Mouse (Mus musculus): ENCODE measurements around the gene Ccl17. TPM values are rescaled to one million over a fixed set of nuclear protein-coding genes. Genes with fewer than 3 reads are reported as not detected.

The Ccl17 gene
- 0.64 and 1.0 TPM in 2 replicates for polyA plus RNA-seq (2012; rRNA removed)

DNA sequence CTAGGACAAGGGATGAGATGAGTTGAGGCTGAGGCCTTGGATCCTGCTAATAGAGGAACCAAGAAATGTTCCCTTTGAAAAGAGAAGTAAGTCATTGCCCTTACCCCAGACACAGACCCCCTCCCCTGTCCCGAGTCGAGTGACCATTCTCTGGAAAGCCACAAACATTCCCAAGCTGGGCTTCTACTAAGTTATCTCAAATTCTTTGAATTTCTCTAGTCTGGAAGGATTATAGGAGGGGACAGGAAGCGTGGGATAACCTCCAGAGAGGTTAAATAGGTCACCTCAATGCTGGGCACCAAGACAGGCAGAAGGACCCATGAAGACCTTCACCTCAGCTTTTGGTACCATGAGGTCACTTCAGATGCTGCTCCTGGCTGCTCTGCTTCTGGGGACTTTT lies at the start of gene Ccl17:
TSS of gene Ccl17 (plus strand) at position 301 of the 400 bp plus-strand sequence.
- H3K4me3 ChIP-seq (ENCODE audit: insufficient read depth, low read depth, low read length), result no peak within 1 kb of the TSS
- no peaks in the 10 kb centered on the region for H3K27me3 ChIP-seq (replicated peaks; ENCODE audit: control insufficient read depth, insufficient read depth, low read length)
- no peak for DNase-seq
- 71% methylated on average over 3 of the region's 3 CpGs for WGBS
- H3K4me1 ChIP-seq (ENCODE audit: control insufficient read depth, insufficient read depth, low read length), result 0 out of 2 replicates have a peak, but pooled peaks cover 2% of the 10 kb centered on the region
- H3K27ac ChIP-seq (ENCODE audit: insufficient read depth, low read depth, low read length), result no peak within 1 kb of the TSS
- TF ChIP-seq POLR2A (IDR thresholded peaks at IDR 0.05; ENCODE audit: low read depth, low read length), result no peak
- no peak for TF ChIP-seq CTCF (conservative IDR thresholded peaks at IDR 0.05; ENCODE audit: insufficient read depth, insufficient read length, low read depth, low read length)
- no peaks in the 10 kb centered on the region for H3K36me3 ChIP-seq (ENCODE audit: control insufficient read depth, insufficient read depth, low read length)

- no peaks in the 10 kb centered on the region for H3K27me3 ChIP-seq (replicated peaks; ENCODE audit: control insufficient read depth, insufficient read depth, low read length)
- no peak overlapping the region for H3K4me3 ChIP-seq (ENCODE audit: insufficient read depth, low read depth, low read length)
- DNase-seq, result no peak
- H3K27ac ChIP-seq (ENCODE audit: insufficient read depth, low read depth, low read length), result no peak overlapping the region
- TF ChIP-seq POLR2A (IDR thresholded peaks at IDR 0.05; ENCODE audit: low read depth, low read length) (no peak), CTCF (conservative IDR thresholded peaks at IDR 0.05; ENCODE audit: insufficient read depth, insufficient read length, low read depth, low read length) (no peak)
- WGBS, result 57% methylated on average over 9 of the region's 9 CpGs
- H3K36me3 ChIP-seq (ENCODE audit: control insufficient read depth, insufficient read depth, low read length), result no peaks in the 10 kb centered on the region
- H3K4me1 ChIP-seq (ENCODE audit: control insufficient read depth, insufficient read depth, low read length), result peaks cover 5% of the 10 kb centered on the region; the same call in 1 of the 2 replicates
Measured at GRCm38 (mm10) chr8:94767035-94767434, 43.2 kb upstream of the Ccl17 start.

DNA sequence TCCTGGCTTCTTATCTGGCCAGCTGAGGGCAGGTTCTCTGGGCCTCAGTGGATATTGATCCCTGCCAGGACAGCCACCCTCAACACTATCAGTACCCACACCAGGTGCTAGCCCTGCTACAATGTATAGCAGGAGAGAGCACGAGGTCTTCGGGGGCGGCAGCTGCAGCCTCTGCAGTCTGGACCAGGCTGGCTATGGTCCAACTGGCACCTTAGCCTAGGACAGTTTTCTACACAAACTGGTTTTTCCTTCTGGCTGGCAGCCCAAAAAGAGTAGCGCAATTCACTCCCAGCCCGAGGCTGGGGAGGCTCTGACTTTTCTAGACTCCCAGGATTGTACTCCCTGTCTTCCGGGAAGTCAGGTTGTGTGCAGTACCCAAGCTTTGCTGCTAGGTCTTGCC lies 39.3 kb upstream of the Ccl17 start:
- Histone ChIP-seq H3K27ac (ENCODE audit: insufficient read depth, low read depth, low read length) (no peak overlapping the region), H3K36me3 (ENCODE audit: control insufficient read depth, insufficient read depth, low read length) (no peaks in the 10 kb centered on the region), H3K4me1 (ENCODE audit: control insufficient read depth, insufficient read depth, low read length) (peaks cover 13% of the 10 kb centered on the region), H3K4me3 (ENCODE audit: insufficient read depth, low read depth, low read length) (no peak overlapping the region), H3K27me3 (replicated peaks; ENCODE audit: control insufficient read depth, insufficient read depth, low read length) (no peaks in the 10 kb centered on the region)
- 15% methylated on average over 6 of the region's 6 CpGs for WGBS
- peak; percentile 79 for DNase-seq
- no peak for TF ChIP-seq CTCF (conservative IDR thresholded peaks at IDR 0.05; ENCODE audit: insufficient read depth, insufficient read length, low read depth, low read length)
- no peak for TF ChIP-seq POLR2A (IDR thresholded peaks at IDR 0.05; ENCODE audit: low read depth, low read length)

- no peaks in the 10 kb centered on the region for H3K36me3 ChIP-seq (ENCODE audit: control insufficient read depth, insufficient read depth, low read length)
- WGBS, result 1% methylated on average over 38 of the region's 38 CpGs
- TF ChIP-seq CTCF (conservative IDR thresholded peaks at IDR 0.05; ENCODE audit: insufficient read depth, insufficient read length, low read depth, low read length), result no peak
- TF ChIP-seq POLR2A (IDR thresholded peaks at IDR 0.05; ENCODE audit: low read depth, low read length), result peak; percentile 95
- peak; percentile 95 for DNase-seq
- H3K27me3 ChIP-seq (replicated peaks; ENCODE audit: control insufficient read depth, insufficient read depth, low read length), result no peaks in the 10 kb centered on the region
- H3K4me3 ChIP-seq (ENCODE audit: insufficient read depth, low read depth, low read length), result peak within 1 kb of the TSS; percentile 81
- H3K27ac ChIP-seq (ENCODE audit: insufficient read depth, low read depth, low read length), result peak within 1 kb of the TSS; percentile 92
- H3K4me1 ChIP-seq (ENCODE audit: control insufficient read depth, insufficient read depth, low read length), result peaks cover 13% of the 10 kb centered on the region
Measured at GRCm38 (mm10) chr8:94771941-94772670, 38.1 kb upstream of the Ccl17 start, which contains the start of gene Cx3cl1. TSS of gene Cx3cl1 (plus strand) at chr8:94772009.

- Histone ChIP-seq H3K36me3 (ENCODE audit: control insufficient read depth, insufficient read depth, low read length) (no peaks in the 10 kb centered on the region), H3K4me3 (ENCODE audit: insufficient read depth, low read depth, low read length) (peak overlapping the region; percentile 81), H3K27me3 (replicated peaks; ENCODE audit: control insufficient read depth, insufficient read depth, low read length) (no peaks in the 10 kb centered on the region), H3K4me1 (ENCODE audit: control insufficient read depth, insufficient read depth, low read length) (peaks cover 16% of the 10 kb centered on the region), H3K27ac (ENCODE audit: insufficient read depth, low read depth, low read length) (0 out of 2 replicates have a peak overlapping the region, but pooled peaks have one; percentile 14)
- TF ChIP-seq CTCF (conservative IDR thresholded peaks at IDR 0.05; ENCODE audit: insufficient read depth, insufficient read length, low read depth, low read length) (no peak), POLR2A (IDR thresholded peaks at IDR 0.05; ENCODE audit: low read depth, low read length) (no peak)
- 67% methylated on average over 6 of the region's 6 CpGs for WGBS
- DNase-seq, result no peak
Measured at GRCm38 (mm10) chr8:94773048-94773447, 37.2 kb upstream of the Ccl17 start.

- Histone ChIP-seq H3K4me1 (ENCODE audit: control insufficient read depth, insufficient read depth, low read length) (peaks cover 22% of the 10 kb centered on the region), H3K36me3 (ENCODE audit: control insufficient read depth, insufficient read depth, low read length) (no peaks in the 10 kb centered on the region), H3K4me3 (ENCODE audit: insufficient read depth, low read depth, low read length) (peak overlapping the region; percentile 81), H3K27ac (ENCODE audit: insufficient read depth, low read depth, low read length) (no peak overlapping the region), H3K27me3 (replicated peaks; ENCODE audit: control insufficient read depth, insufficient read depth, low read length) (no peaks in the 10 kb centered on the region)
- DNase-seq, result no peak
- 74% methylated on average over 12 of the region's 12 CpGs for WGBS
- TF ChIP-seq CTCF (conservative IDR thresholded peaks at IDR 0.05; ENCODE audit: insufficient read depth, insufficient read length, low read depth, low read length) (no peak), POLR2A (IDR thresholded peaks at IDR 0.05; ENCODE audit: low read depth, low read length) (no peak)
Measured at GRCm38 (mm10) chr8:94773700-94774171, 36.5 kb upstream of the Ccl17 start.

- H3K4me1 ChIP-seq (ENCODE audit: control insufficient read depth, insufficient read depth, low read length), result peaks cover 29% of the 10 kb centered on the region
- no peaks in the 10 kb centered on the region for H3K36me3 ChIP-seq (ENCODE audit: control insufficient read depth, insufficient read depth, low read length)
- WGBS, result 92% methylated on average over 1 of the region's 1 CpGs
- H3K27me3 ChIP-seq (replicated peaks; ENCODE audit: control insufficient read depth, insufficient read depth, low read length), result no peaks in the 10 kb centered on the region
- H3K27ac ChIP-seq (ENCODE audit: insufficient read depth, low read depth, low read length), result no peak overlapping the region
- DNase-seq, result no peak
- no peak for TF ChIP-seq CTCF (conservative IDR thresholded peaks at IDR 0.05; ENCODE audit: insufficient read depth, insufficient read length, low read depth, low read length)
- H3K4me3 ChIP-seq (ENCODE audit: insufficient read depth, low read depth, low read length), result no peak overlapping the region
Measured at GRCm38 (mm10) chr8:94774601-94775000, 35.7 kb upstream of the Ccl17 start.

Data from kidney, adult 2 months (tissue).